Mouse (Mus musculus) liver, postnatal 0 days (tissue): ENCODE measurements around the gene Adgrb3. TPM values are rescaled to one million over a fixed set of nuclear protein-coding genes. Genes with fewer than 3 reads are reported as not detected.

Experiments
- ATAC-seq: fragments of 200-750 bp; cut with Nextera tagmentation; 2 replicates; pipeline ENCODE4 v1.8.0; 2017; ENCODE audit warnings: mild to moderate bottlenecking, moderate library complexity
- DNase-seq: peaks from one replicate; pipeline ENCODE4 v3.0.0-alpha.2; 2016
- H3K27ac ChIP-seq: fragments of 300-500 bp; sonication (generic); 2 replicates; pipeline ENCODE4 v1.5.1; 2014; ENCODE audit warnings: antibody characterized with exemption, moderate library complexity, mild to moderate bottlenecking, low read depth
- H3K27me3 ChIP-seq: fragments of 300-500 bp; sonication (generic); 2 replicates; pipeline ENCODE4 v1.6.1; 2014; ENCODE audit warnings: low read length, control low read depth, mixed read lengths; ENCODE audit not compliant: insufficient read depth
- H3K36me3 ChIP-seq: fragments of 300-500 bp; sonication (generic); replicated peaks from 2 replicates; pipeline ENCODE4 v1.6.1; 2014; ENCODE audit warnings: mild to moderate bottlenecking, control low read depth, low read length, moderate library complexity, mixed read lengths; ENCODE audit not compliant: insufficient read depth
- H3K4me1 ChIP-seq: fragments of 300-500 bp; sonication (generic); 2 replicates; pipeline ENCODE4 v1.6.1; 2014; ENCODE audit warnings: antibody characterized with exemption, mild to moderate bottlenecking, control low read depth; ENCODE audit not compliant: insufficient read depth
- H3K4me2 ChIP-seq: fragments of 300-500 bp; sonication (generic); 2 replicates; pipeline ENCODE4 v1.6.1; 2014; ENCODE audit warnings: low read depth, mild to moderate bottlenecking, low read length, moderate library complexity, mixed read lengths
- H3K4me3 ChIP-seq: fragments of 300-500 bp; sonication (generic); 2 replicates; pipeline ENCODE4 v1.5.1; 2014; ENCODE audit warnings: low read depth, low read length
- H3K9ac ChIP-seq: fragments of 300-500 bp; sonication (generic); replicated peaks from 2 replicates; pipeline ENCODE4 v1.6.1; 2014; ENCODE audit warnings: mild to moderate bottlenecking, moderate library complexity
- H3K9me3 ChIP-seq: fragments of 300-500 bp; sonication (generic); 2 replicates; pipeline ENCODE4 v1.6.1; 2016; ENCODE audit warnings: mild to moderate bottlenecking, control low read depth, low read length, mixed read lengths
- CTCF ChIP-seq: sonication (generic); IDR thresholded peaks from 2 replicates; pipeline ENCODE4 v1.5.1; 2016; ENCODE audit warnings: antibody characterized with exemption, low read depth
- EP300 ChIP-seq: IDR thresholded peaks from 2 replicates; pipeline ENCODE4 v1.6.1; 2016; ENCODE audit warnings: antibody characterized with exemption, low read depth, mild to moderate bottlenecking
- WGBS: fragments of 180-500 bp; shearing (Covaris S2); extraction: QIAGEN DNeasy Blood & Tissue Kit; methylation state at CpG from one replicate; pipeline ENCODE4 v1.1.7; 2014; ENCODE audit not compliant: insufficient replicate concordance; 5-methylcytosine and 5-hydroxymethylcytosine counted together
- polyA plus RNA-seq: library from polyadenylated mRNA; unstranded; fragments of >200 nt; fragmentation: Nextera tagmentation; extraction: Ambion mirVana; gene quantifications from 2 replicates; pipeline ENCODE4 v1.2.1, GENCODE M21; 2015

Adgrb3 gene
- polyA plus RNA-seq, 1 experiment from 2014 or later: not detected

DNA sequence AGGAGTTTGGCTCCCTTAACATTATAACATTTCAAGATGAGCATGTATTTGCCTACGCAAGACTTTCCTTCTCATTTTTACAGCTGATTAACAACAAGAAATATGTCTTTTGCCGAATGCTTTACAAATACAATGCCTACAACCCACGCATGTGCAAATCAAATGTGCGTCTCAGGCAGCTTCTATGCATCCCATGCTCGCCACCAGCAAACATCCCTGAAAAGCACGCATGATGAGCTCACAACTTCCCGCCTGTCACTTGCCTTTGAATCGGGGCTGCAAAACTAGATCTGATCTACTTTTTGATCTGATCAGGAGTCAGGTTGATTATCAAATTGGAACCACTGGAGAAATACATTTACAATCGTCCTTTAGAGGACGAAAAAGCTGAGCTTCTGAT lies 5.5 kb downstream of the Adgrb3 start:
- H3K27me3 ChIP-seq: peaks cover under 1% of the 10 kb centered on the region; the same call in 1 of the 2 replicates
- no peaks in the 10 kb centered on the region for H3K9me3 ChIP-seq
- no peak overlapping the region for H3K27ac ChIP-seq
- no peak overlapping the region for H3K4me2 ChIP-seq
- no peak overlapping the region for H3K4me3 ChIP-seq
- no peak for TF ChIP-seq EP300
- TF ChIP-seq CTCF: no peak
- WGBS: 75% methylated on average over 10 of the region's 10 CpGs
- ATAC-seq (no peak), DNase-seq (no peak)
- no peaks in the 10 kb centered on the region for H3K36me3 ChIP-seq
- H3K4me1 ChIP-seq: no peaks in the 10 kb centered on the region
- H3K9ac ChIP-seq: no peak overlapping the region

- no peaks in the 10 kb centered on the region for H3K27me3 ChIP-seq
- H3K9me3 ChIP-seq: no peaks in the 10 kb centered on the region
- H3K4me1 ChIP-seq: no peaks in the 10 kb centered on the region
- no peak overlapping the region for H3K27ac ChIP-seq
- 73% methylated on average over 1 of the region's 1 CpGs for WGBS
- H3K36me3 ChIP-seq: no peaks in the 10 kb centered on the region
- no peak overlapping the region for H3K4me2 ChIP-seq
- DNase-seq (no peak), ATAC-seq (no peak)
- no peak overlapping the region for H3K4me3 ChIP-seq
- TF ChIP-seq CTCF: no peak
- no peak for TF ChIP-seq EP300
- no peak overlapping the region for H3K9ac ChIP-seq
These were observed 14.0 kb downstream of the Adgrb3 start for GRCm38 (mm10) chr1:25815491-25815890.

- Histone ChIP-seq H3K4me3 (no peak overlapping the region), H3K9me3 (no peaks in the 10 kb centered on the region), H3K9ac (no peak overlapping the region), H3K4me1 (no peaks in the 10 kb centered on the region), H3K36me3 (no peaks in the 10 kb centered on the region), H3K4me2 (no peak overlapping the region), H3K27ac (no peak overlapping the region), H3K27me3 (no peaks in the 10 kb centered on the region)
- 75% methylated on average over 1 of the region's 1 CpGs for WGBS
- ATAC-seq: no peak
- DNase-seq: no peak
- no peak for TF ChIP-seq EP300
- TF ChIP-seq CTCF: no peak
These were observed 50.7 kb downstream of the Adgrb3 start for GRCm38 (mm10) chr1:25778784-25779183.

GRCm38 (mm10) chr1:25777459-25777858 lies 52.0 kb downstream of the Adgrb3 start:
- H3K4me1 ChIP-seq: no peaks in the 10 kb centered on the region
- no peak overlapping the region for H3K4me2 ChIP-seq
- no peak for TF ChIP-seq EP300
- no peak for TF ChIP-seq CTCF
- H3K27ac ChIP-seq: no peak overlapping the region
- DNase-seq (no peak), ATAC-seq (no peak)
- H3K9me3 ChIP-seq: no peaks in the 10 kb centered on the region
- no peak overlapping the region for H3K4me3 ChIP-seq
- H3K36me3 ChIP-seq: no peaks in the 10 kb centered on the region
- H3K9ac ChIP-seq: no peak overlapping the region
- 68% methylated on average over 4 of the region's 4 CpGs for WGBS
- no peaks in the 10 kb centered on the region for H3K27me3 ChIP-seq

- DNase-seq: no peak
- WGBS: 74% methylated on average over 3 of the region's 3 CpGs
- H3K9ac ChIP-seq: no peak overlapping the region
- no peak overlapping the region for H3K27ac ChIP-seq
- H3K4me1 ChIP-seq: no peaks in the 10 kb centered on the region
- no peaks in the 10 kb centered on the region for H3K27me3 ChIP-seq
- no peak overlapping the region for H3K4me2 ChIP-seq
- H3K36me3 ChIP-seq: no peaks in the 10 kb centered on the region
- ATAC-seq: no peak
- H3K4me3 ChIP-seq: no peak overlapping the region
- H3K9me3 ChIP-seq: no peaks in the 10 kb centered on the region
- no peak for TF ChIP-seq EP300
- TF ChIP-seq CTCF: no peak
These were observed 53.9 kb downstream of the Adgrb3 start for GRCm38 (mm10) chr1:25775440-25776130.

- H3K9me3 ChIP-seq: no peaks in the 10 kb centered on the region; the same call in 1 of the 2 replicates
- TF ChIP-seq CTCF (no peak), EP300 (no peak)
- H3K4me1 ChIP-seq: no peaks in the 10 kb centered on the region
- no peak overlapping the region for H3K4me2 ChIP-seq
- no peak overlapping the region for H3K27ac ChIP-seq
- no peak overlapping the region for H3K9ac ChIP-seq
- DNase-seq (no peak), ATAC-seq (no peak)
- H3K4me3 ChIP-seq: no peak overlapping the region
- WGBS: 68% methylated on average over 2 of the region's 2 CpGs
- no peaks in the 10 kb centered on the region for H3K36me3 ChIP-seq
- no peaks in the 10 kb centered on the region for H3K27me3 ChIP-seq
These were observed 60.5 kb downstream of the Adgrb3 start for GRCm38 (mm10) chr1:25768958-25769357.
